Mouse (Mus musculus) olfactory bulb, adult 2 months (tissue): ENCODE measurements around the gene Dhx16.

Experiments
- CTCF ChIP-seq: fragments of 200-500 bp; IDR thresholded peaks from 2 replicates; pipeline ENCODE4 v1.5.1; 2012; ENCODE audit warnings: low read depth, mild to moderate bottlenecking, low read length, moderate library complexity; ENCODE audit not compliant: insufficient read depth
- POLR2A ChIP-seq: fragments of 200-500 bp; IDR thresholded peaks from 2 replicates; pipeline ENCODE4 v1.6.1; 2012; ENCODE audit warnings: mild to moderate bottlenecking, low read depth, low read length, moderate library complexity; ENCODE audit not compliant: insufficient read depth

DNA sequence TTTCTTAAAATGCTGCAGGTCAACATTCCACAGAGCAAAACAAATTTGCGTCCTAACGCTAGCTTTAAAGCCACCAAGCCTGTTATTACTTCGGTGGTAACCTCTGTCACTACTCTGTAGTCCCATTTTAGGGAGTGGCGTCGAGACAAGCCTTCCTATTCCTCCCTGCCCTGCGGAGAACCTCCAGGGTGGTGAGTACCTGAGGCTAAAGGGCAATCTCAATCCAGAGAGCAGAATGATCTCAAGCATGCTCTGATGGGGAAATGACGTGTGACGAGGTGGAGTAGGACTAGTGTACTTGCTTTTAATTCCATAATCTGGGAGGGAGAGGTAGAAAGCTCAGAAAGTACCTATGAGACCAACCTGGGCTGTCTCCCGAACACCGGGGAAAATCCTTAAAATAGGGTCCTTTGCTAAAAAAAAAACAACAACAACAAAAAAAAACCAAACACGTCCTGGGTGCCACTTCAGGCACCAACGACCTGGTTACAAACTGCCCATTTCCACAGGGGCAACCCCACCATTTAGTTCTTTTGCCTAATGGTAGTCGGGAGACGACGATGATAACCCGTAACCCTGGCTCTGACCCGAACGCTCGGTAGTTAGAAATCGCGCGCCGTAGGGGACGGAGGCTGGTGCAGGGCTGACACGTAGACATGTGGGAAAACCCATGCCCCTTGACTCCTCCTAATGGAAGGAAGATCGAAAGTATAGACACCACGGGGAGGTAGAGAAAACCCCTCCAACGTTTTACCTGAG lies 36.1 kb downstream of the Dhx16 start:
- TF ChIP-seq POLR2A (no peak; the same call in 1 of the 2 replicates), CTCF (no peak)
